8 mouse cellular contexts compared by ENCODE assay signal in genomic region chr1:128103520-128104088, GRCm38 (mm10). TPM values are rescaled to one million over a fixed set of nuclear protein-coding genes. Genes with fewer than 3 reads are reported as not detected.
DNase-seq lines count a peak whose midpoint lies in the region; ATAC-seq and TF ChIP-seq lines count a peak whose summit lies in the region.

No protein-coding gene starts in this region.

- TF ChIP-seq POLR2A in liver, adult 2 months (IDR thresholded peaks at IDR 0.05; ENCODE audit: extremely low read depth, insufficient read depth, low read length), result no peak

- H3K27me3 ChIP-seq in liver, adult 2 months (ENCODE audit: control insufficient read depth, insufficient read depth, low read length), result no peaks in the 10 kb centered on the region

- H3K4me1 ChIP-seq in liver, adult 2 months (ENCODE audit: control insufficient read depth, insufficient read depth, low read length), result peaks cover 4% of the 10 kb centered on the region; the same call in 1 of the 2 replicates
- no peaks in the 10 kb centered on the region; the same call in 1 of the 2 replicates for H3K4me1 ChIP-seq in brown adipose tissue, adult 24 weeks (ENCODE audit: control insufficient read depth, insufficient read depth, insufficient read length, low read length)

- 0% methylated on average over 47 of the region's 47 CpGs for WGBS in liver, adult 2 months

- H3K4me3 ChIP-seq in liver, adult 2 months (ENCODE audit: insufficient read depth, low read depth, low read length), result peak overlapping the region; percentile 94
- peak overlapping the region; percentile 82 for H3K4me3 ChIP-seq in brown adipose tissue, adult 24 weeks (ENCODE audit: insufficient read depth, low read depth, low read length)

- no peaks in the 10 kb centered on the region for H3K36me3 ChIP-seq in liver, adult 2 months (ENCODE audit: control insufficient read depth, insufficient read depth, low read length)

- 0 out of 2 replicates have a peak, but pooled peaks have one; percentile 4 for TF ChIP-seq CTCF in liver, adult 2 months (IDR thresholded peaks at IDR 0.05; ENCODE audit: low read depth, low read length)

- H3K9ac ChIP-seq in liver, adult 2 months (ENCODE audit: low read depth, low read length), result peak overlapping the region; percentile 88

- DNase-seq in liver, adult 2 months (ENCODE audit: extremely low read depth, low read depth, low spot score), result peak; percentile 28
- no peak for DNase-seq in liver
- peak; percentile 38 for DNase-seq in forelimb bud, embryonic 11.5 days (ENCODE audit: low read depth, low spot score)
- no peak for DNase-seq in layer of hippocampus, postnatal 25 days (ENCODE audit: extremely low spot score in 1 of 2, low spot score in 1 of 2)
- no peak for DNase-seq in thymus, postnatal 4 days
- DNase-seq in urinary bladder, postnatal 4 days (ENCODE audit: low spot score in 2 of 2), result no peak

- peak; percentile 20 for ATAC-seq in megakaryocyte, adult 5-6 weeks (ENCODE audit: poor library complexity, severe bottlenecking)

- peak overlapping the region; percentile 60 for H3K27ac ChIP-seq in liver, adult 2 months (replicated peaks; ENCODE audit: insufficient read depth, low read depth, low read length)
- peak overlapping the region; percentile 37 for H3K27ac ChIP-seq in brown adipose tissue, adult 24 weeks (replicated peaks; ENCODE audit: low read depth, low read length)

- H3K79me2 ChIP-seq in liver, adult 2 months (ENCODE audit: control insufficient read depth, insufficient read depth, low read length), result peaks cover 10% of the 10 kb centered on the region; the same call in 1 of the 2 replicates

RNA-seq across cellular contexts. Expression of gene R3hdm1, which starts 0.5 kb away (rescaled TPM):
- 16.8 and 18.1 TPM in 2 replicates for total RNA-seq in liver, adult 2 months (2014; rRNA removed)
- 10.2 and 13.1 TPM in 2 replicates for polyA plus RNA-seq in liver, adult 2 months (2012; rRNA removed)
- 27.3 and 33.4 TPM in 2 replicates for polyA plus RNA-seq in brown adipose tissue, adult 24 weeks (2012; ENCODE audit: insufficient read depth, insufficient read length, missing spikeins)
- total RNA-seq in megakaryocyte, adult 5-6 weeks (2015), result 110 and 111 TPM in 2 replicates
- 26.4 and 36.9 TPM in 2 replicates for total RNA-seq in megakaryocyte, adult 5-6 weeks (2017)
- 100 to 1,000 TPM; 193 to 273 TPM for total RNA-seq in layer of hippocampus, postnatal 25 days (2021)

RNA-seq across cellular contexts. Expression of gene Zranb3, which starts 0.8 kb away (rescaled TPM):
- 3.3 and 4.8 TPM in 2 replicates for total RNA-seq in liver, adult 2 months (2014; rRNA removed)
- 0.68 and 0.70 TPM in 2 replicates for polyA plus RNA-seq in liver, adult 2 months (2012; rRNA removed)
- polyA plus RNA-seq in brown adipose tissue, adult 24 weeks (2012; ENCODE audit: insufficient read depth, insufficient read length, missing spikeins), result 3.1 and 3.8 TPM in 2 replicates
- 3.7 and 9.0 TPM in 2 replicates for total RNA-seq in megakaryocyte, adult 5-6 weeks (2015)
- total RNA-seq in megakaryocyte, adult 5-6 weeks (2017), result 6.4 TPM in 2 replicates
- 1 to 10 TPM; 6.6 to 7.2 TPM for total RNA-seq in layer of hippocampus, postnatal 25 days (2021)

Comparison
In these comparisons a context has a peak if more than half of its experiments do, and no peak if none do; other contexts are left out.
1. DNase-seq: peak in liver, adult 2 months (single experiment) and forelimb bud, embryonic 11.5 days (single experiment); none in liver (single experiment), layer of hippocampus, postnatal 25 days (0 of 2), thymus, postnatal 4 days (single experiment) and urinary bladder, postnatal 4 days (0 of 2).